Mouse (Mus musculus): ENCODE measurements at regions not wholly inside any gene's neighbourhood (a gene's known extent, or its start where the extent isn't known, plus 50 kb on each side); places are given as distances from the start of the nearest gene placed in this dataset.

- no peak overlapping the region for H3K9ac ChIP-seq (replicated peaks; ENCODE audit: low read length, poor library complexity, severe bottlenecking)
- no peaks in the 10 kb centered on the region for H3K4me1 ChIP-seq (ENCODE audit: insufficient read depth, low read length)
- no peak overlapping the region for H3K27ac ChIP-seq (ENCODE audit: low read depth, low read length)
- no peaks in the 10 kb centered on the region for H3K27me3 ChIP-seq (ENCODE audit: insufficient read depth, low read length)
- no peak overlapping the region for H3K4me3 ChIP-seq (ENCODE audit: low read depth, low read length)
- no peak overlapping the region for H3K4me2 ChIP-seq (ENCODE audit: low read depth, low read length, poor library complexity, severe bottlenecking)
- no peak for TF ChIP-seq CTCF (IDR thresholded peaks at IDR 0.05)
- ATAC-seq (ENCODE audit: low FRiP score) (no peak), DNase-seq (ENCODE audit: low spot score) (no peak)
- no peaks in the 10 kb centered on the region for H3K9me3 ChIP-seq (ENCODE audit: low read length)
- no peaks in the 10 kb centered on the region for H3K36me3 ChIP-seq (ENCODE audit: insufficient read depth, low read length)
Measured at GRCm38 (mm10) chr12:63484087-63484486, 990.4 kb downstream of the Fscb start.

- no peak overlapping the region for H3K4me3 ChIP-seq (ENCODE audit: low read depth, low read length)
- no peaks in the 10 kb centered on the region for H3K9me3 ChIP-seq (ENCODE audit: low read length)
- no peak overlapping the region for H3K9ac ChIP-seq (replicated peaks; ENCODE audit: low read length, poor library complexity, severe bottlenecking)
- ATAC-seq (ENCODE audit: low FRiP score): no peak
- no peak for DNase-seq (ENCODE audit: low spot score)
- no peaks in the 10 kb centered on the region for H3K36me3 ChIP-seq (ENCODE audit: insufficient read depth, low read length)
- H3K4me1 ChIP-seq (ENCODE audit: insufficient read depth, low read length): no peaks in the 10 kb centered on the region
- H3K4me2 ChIP-seq (ENCODE audit: low read depth, low read length, poor library complexity, severe bottlenecking): no peak overlapping the region
- H3K27ac ChIP-seq (ENCODE audit: low read depth, low read length): no peak overlapping the region
- no peaks in the 10 kb centered on the region for H3K27me3 ChIP-seq (ENCODE audit: insufficient read depth, low read length)
- TF ChIP-seq CTCF (IDR thresholded peaks at IDR 0.05): no peak
Measured at GRCm38 (mm10) chr12:63468936-63469335, 1005.6 kb downstream of the Fscb start.
